21 mouse cellular contexts compared by ENCODE assay signal in the genomic region with DNA sequence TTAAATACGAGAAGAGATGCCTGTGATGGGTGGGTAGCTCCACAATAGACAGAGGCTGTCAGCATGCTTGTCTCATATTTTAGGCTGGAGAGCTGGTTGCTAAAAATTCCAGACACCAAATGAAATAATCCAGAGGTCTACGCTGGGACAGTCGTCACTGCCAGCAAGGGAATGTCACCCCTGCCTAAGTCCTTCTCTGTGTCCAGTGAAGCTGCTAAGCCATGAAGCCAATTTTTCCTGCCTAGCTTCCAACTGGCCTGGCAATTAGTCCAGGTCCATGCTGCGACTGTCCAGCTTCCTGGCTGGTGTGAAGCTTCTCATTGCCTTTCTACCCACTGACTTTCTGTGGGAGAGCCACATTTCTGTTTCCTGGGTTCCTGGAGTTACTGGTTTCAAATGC.
DNase-seq lines count a peak whose midpoint lies in the region; ATAC-seq and TF ChIP-seq lines count a peak whose summit lies in the region.
"Had no signal": no experiment of that assay in that cellular context is flagged by ENCODE, and none has a peak within 500 bp of the region (broad histone marks: within the 10 kb centered on the region; RNA-seq: fewer than 3 reads in every experiment).

No protein-coding gene starts in this region.

- no peak overlapping the region for H3K4me3 ChIP-seq in heart, embryonic 11.5 days (ENCODE audit: low read depth, low read length)
- H3K4me3 ChIP-seq in heart, postnatal 0 days (ENCODE audit: low read depth, low read length) = no peak overlapping the region
- no peak overlapping the region for H3K4me3 ChIP-seq in layer of hippocampus, adult 2 months
- H3K4me3 ChIP-seq: hindbrain, embryonic 12.5 days; limb, embryonic 15.5 days; neural tube, embryonic 12.5 days had no signal

- no peaks in the 10 kb centered on the region for H3K36me3 ChIP-seq in heart, embryonic 11.5 days (ENCODE audit: control insufficient read depth, insufficient read depth, low read length)
- no peaks in the 10 kb centered on the region for H3K36me3 ChIP-seq in heart, postnatal 0 days (replicated peaks; ENCODE audit: control insufficient read depth, insufficient read depth, low read length)
- H3K36me3 ChIP-seq: hindbrain, embryonic 12.5 days; limb, embryonic 15.5 days; neural tube, embryonic 12.5 days had no signal

- ATAC-seq in heart, embryonic 11.5 days (replicated peaks; ENCODE audit: insufficient number of reproducible peaks, low FRiP score, low TSS enrichment) = no peak
- peak; percentile 56; the same call in 1 of the 2 replicates for ATAC-seq in heart, postnatal 0 days (ENCODE audit: insufficient read depth, low read depth)
- ATAC-seq: CD4-positive, CD25-positive, alpha-beta regulatory T cell, adult 4 months had no signal

- DNase-seq in cerebellum, postnatal 14 days = peak; percentile 60 to 71
- DNase-seq in cerebellum, adult 9-10 months = no peak
- DNase-seq in adipocyte (ENCODE audit: low spot score) = peak; percentile 25
- DNase-seq in heart, postnatal 0 days (ENCODE audit: low spot score) = peak; percentile 45
- DNase-seq in lung, postnatal 25 days (ENCODE audit: low spot score) = no peak
- DNase-seq in layer of hippocampus, adult 2 months (ENCODE audit: low spot score in 2 of 2) = no peak
- DNase-seq: adrenal gland, postnatal 36 days; cerebellum, adult 11-12 months; kidney, adult 11 months; kidney, postnatal 4 days; left cerebral cortex, postnatal 4 days; lung, embryonic 14.5 days; lung, postnatal 4 days; midbrain, embryonic 14.5 days; thymus, postnatal 14 days had no signal

- H3K27ac ChIP-seq in heart, embryonic 11.5 days (ENCODE audit: low read depth, low read length) = peak overlapping the region; percentile 32; the same call in 1 of the 2 replicates
- H3K27ac ChIP-seq in heart, postnatal 0 days (ENCODE audit: low read depth) = peak overlapping the region; percentile 77
- no peak overlapping the region for H3K27ac ChIP-seq in layer of hippocampus, adult 2 months
- H3K27ac ChIP-seq: hindbrain, embryonic 12.5 days; limb, embryonic 15.5 days; liver, embryonic 14.5 days; neural tube, embryonic 12.5 days had no signal

- TF ChIP-seq CTCF in heart, postnatal 0 days (IDR thresholded peaks at IDR 0.05; ENCODE audit: low read depth) = no peak
- TF ChIP-seq CTCF in layer of hippocampus, adult 2 months (conservative IDR thresholded peaks at IDR 0.05) = no peak

- peak; percentile 29; the same call in 1 of the 2 replicates for TF ChIP-seq EP300 in heart, postnatal 0 days (IDR thresholded peaks at IDR 0.05; ENCODE audit: low read depth)

- H3K9me3 ChIP-seq in heart, embryonic 11.5 days (replicated peaks; ENCODE audit: control insufficient read depth, low read length) = no peaks in the 10 kb centered on the region
- H3K9me3 ChIP-seq in heart, postnatal 0 days (replicated peaks; ENCODE audit: control insufficient read depth, low read length) = no peaks in the 10 kb centered on the region
- H3K9me3 ChIP-seq: hindbrain, embryonic 12.5 days; limb, embryonic 15.5 days; neural tube, embryonic 12.5 days had no signal

- no peak overlapping the region for H3K4me2 ChIP-seq in heart, embryonic 11.5 days
- no peak overlapping the region for H3K4me2 ChIP-seq in heart, postnatal 0 days (ENCODE audit: low read depth, low read length)
- H3K4me2 ChIP-seq: hindbrain, embryonic 12.5 days; limb, embryonic 15.5 days; lung, embryonic 14.5 days; neural tube, embryonic 12.5 days had no signal

- WGBS in heart, embryonic 11.5 days (ENCODE audit: insufficient replicate concordance) = 47% methylated on average over 4 of the region's 4 CpGs
- 42% methylated on average over 4 of the region's 4 CpGs for WGBS in heart, postnatal 0 days

- no peak overlapping the region for H3K9ac ChIP-seq in heart, embryonic 11.5 days (ENCODE audit: low read depth, low read length)
- H3K9ac ChIP-seq in heart, postnatal 0 days (replicated peaks; ENCODE audit: low read depth, low read length) = no peak overlapping the region
- H3K9ac ChIP-seq: hindbrain, embryonic 12.5 days; limb, embryonic 15.5 days; liver, embryonic 14.5 days; lung, embryonic 14.5 days; neural tube, embryonic 12.5 days had no signal

- no peaks in the 10 kb centered on the region for H3K27me3 ChIP-seq in heart, embryonic 11.5 days (ENCODE audit: control insufficient read depth, insufficient read depth, low read length)
- no peaks in the 10 kb centered on the region for H3K27me3 ChIP-seq in heart, postnatal 0 days (ENCODE audit: control insufficient read depth, insufficient read depth, low read length)
- H3K27me3 ChIP-seq: hindbrain, embryonic 12.5 days; limb, embryonic 15.5 days had no signal

- H3K4me1 ChIP-seq in heart, embryonic 11.5 days (ENCODE audit: control insufficient read depth, insufficient read depth, low read length) = peaks cover 8% of the 10 kb centered on the region
- H3K4me1 ChIP-seq in heart, postnatal 0 days (ENCODE audit: control insufficient read depth, insufficient read depth) = peaks cover 10% of the 10 kb centered on the region
- H3K4me1 ChIP-seq: hindbrain, embryonic 12.5 days; limb, embryonic 15.5 days had no signal

Comparison
In these comparisons a context has a peak if more than half of its experiments do, and no peak if none do; other contexts are left out.
1. DNase-seq: peak in cerebellum, postnatal 14 days (2 of 2), adipocyte (single experiment) and heart, postnatal 0 days (single experiment); none in cerebellum, adult 9-10 months (single experiment), lung, postnatal 25 days (single experiment) and layer of hippocampus, adult 2 months (0 of 2).